Mouse (Mus musculus) layer of hippocampus, adult 2 months (tissue): ENCODE results near the gene Cntn1. TPM values are rescaled to one million over a fixed set of nuclear protein-coding genes. Genes with fewer than 3 reads are reported as not detected.

Source experiments
- DNase-seq, 2 experiments: peaks; one replicate each; pipeline ENCODE4 v3.0.0; 2022; ENCODE audit warnings: low spot score in 2 of 2
- H3K27ac ChIP-seq: fragments of 200-600 bp; 2 replicates; pipeline ENCODE4 v1.8.1; 2022
- H3K4me3 ChIP-seq: fragments of 200-600 bp; 2 replicates; pipeline ENCODE4 v1.8.1; 2022; ENCODE audit warnings: mild to moderate bottlenecking
- CTCF ChIP-seq: fragments of 200-600 bp; conservative IDR thresholded peaks from 2 replicates; pipeline ENCODE4 v1.8.1; 2022; ENCODE audit warnings: antibody characterized with exemption, mild to moderate bottlenecking, moderate library complexity
- total RNA-seq, 2 experiments: library from RNA; stranded (reverse); gene quantifications; 2 replicates each; pipeline ENCODE4 v1.2.3; 2021

Cntn1 gene
- total RNA-seq, 2 experiments from 2014 or later = 304 to 316 TPM

DNA sequence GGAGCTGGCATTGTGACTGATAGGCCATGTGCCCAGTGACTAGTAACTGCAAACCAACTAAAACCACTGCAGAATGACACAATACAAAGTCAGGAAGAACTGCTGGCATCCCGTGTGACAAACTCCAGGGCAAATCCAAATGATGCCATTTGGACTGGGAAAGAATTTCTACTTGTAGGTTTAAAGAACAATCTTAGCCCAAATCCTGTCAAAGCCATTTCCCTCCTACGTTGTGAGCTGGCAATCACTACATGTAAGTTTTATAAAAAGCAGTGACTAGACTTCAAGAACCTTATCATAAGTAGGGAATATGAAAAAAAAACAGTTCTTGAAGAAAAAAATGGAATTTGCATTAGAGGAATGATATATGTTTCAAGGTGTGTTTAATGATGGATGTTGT, 170.5 kb downstream of the Cntn1 start:
- no peak for TF ChIP-seq CTCF
- H3K27ac ChIP-seq = no peak overlapping the region
- no peak for DNase-seq

DNA sequence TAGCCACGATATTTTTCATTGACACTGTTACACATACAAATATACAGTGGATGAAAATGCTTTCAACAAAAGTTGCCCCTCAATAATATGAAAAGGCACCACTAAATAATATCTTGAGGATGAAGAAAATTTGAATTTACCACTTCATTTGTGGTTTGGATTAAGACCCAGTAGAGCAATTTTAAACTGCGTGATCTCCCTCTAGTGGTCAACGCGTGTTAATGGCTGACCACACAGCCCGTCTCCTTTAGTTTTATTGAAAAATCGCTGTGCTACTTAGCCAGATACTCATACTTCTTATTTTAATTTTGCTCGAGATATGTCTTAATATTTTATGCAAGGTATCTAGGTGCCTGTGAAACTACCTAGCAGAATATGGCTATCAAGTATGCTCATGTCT, 180.4 kb downstream of the Cntn1 start:
- peak; percentile 96 for TF ChIP-seq CTCF
- H3K27ac ChIP-seq = no peak overlapping the region
- peak; percentile 37 to 38 for DNase-seq
- H3K4me3 ChIP-seq = no peak overlapping the region

More for the DNA sequence above, 170.5 kb downstream of the Cntn1 start:
- H3K4me3 ChIP-seq = no peak overlapping the region

- peak in 1 of 2 experiments; percentile 48 for DNase-seq
- TF ChIP-seq CTCF = no peak
- Histone ChIP-seq H3K4me3 (no peak overlapping the region), H3K27ac (no peak overlapping the region; the same call in 1 of the 2 replicates)
Observed at GRCm38 (mm10) chr15:92235836-92236235, 184.9 kb downstream of the Cntn1 start.

DNA sequence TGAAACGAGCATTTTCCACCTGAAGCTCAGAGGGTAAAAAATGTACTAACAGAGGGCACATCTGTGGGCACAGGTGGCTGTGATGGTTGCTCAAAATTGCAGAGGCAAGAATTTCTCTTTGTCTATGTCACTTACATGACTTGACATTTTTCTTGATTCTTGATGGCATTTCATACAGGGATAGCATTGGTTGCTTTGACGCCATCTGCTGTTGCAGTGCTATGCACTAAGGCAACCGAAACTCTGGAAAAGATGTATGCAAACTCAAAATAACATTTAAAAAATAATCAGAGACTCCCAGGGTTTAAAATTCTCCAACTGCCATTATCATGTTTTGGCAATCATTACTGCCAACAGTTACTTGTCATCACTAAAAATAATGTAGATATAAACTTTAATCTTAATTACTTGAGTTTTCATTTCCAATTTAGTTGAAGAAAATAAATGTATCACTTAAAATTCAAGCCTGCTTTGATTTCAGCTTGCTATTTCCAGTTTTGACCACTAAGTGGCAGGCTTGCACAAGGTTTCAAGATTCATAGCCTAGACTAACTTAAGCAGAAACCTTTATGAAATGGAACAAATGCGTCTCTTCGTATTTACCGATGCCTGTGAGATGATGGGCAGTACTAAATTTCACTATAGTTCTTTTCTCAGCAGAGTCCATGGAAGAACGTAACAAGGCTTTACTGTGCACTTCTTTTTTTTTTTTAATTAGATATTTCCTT, 214.2 kb downstream of the Cntn1 start:
- H3K27ac ChIP-seq = peak overlapping the region; percentile 24; the same call in 1 of the 2 replicates
- DNase-seq = peak; percentile 56 to 74
- TF ChIP-seq CTCF = peak; percentile 91
- no peak overlapping the region for H3K4me3 ChIP-seq

DNA sequence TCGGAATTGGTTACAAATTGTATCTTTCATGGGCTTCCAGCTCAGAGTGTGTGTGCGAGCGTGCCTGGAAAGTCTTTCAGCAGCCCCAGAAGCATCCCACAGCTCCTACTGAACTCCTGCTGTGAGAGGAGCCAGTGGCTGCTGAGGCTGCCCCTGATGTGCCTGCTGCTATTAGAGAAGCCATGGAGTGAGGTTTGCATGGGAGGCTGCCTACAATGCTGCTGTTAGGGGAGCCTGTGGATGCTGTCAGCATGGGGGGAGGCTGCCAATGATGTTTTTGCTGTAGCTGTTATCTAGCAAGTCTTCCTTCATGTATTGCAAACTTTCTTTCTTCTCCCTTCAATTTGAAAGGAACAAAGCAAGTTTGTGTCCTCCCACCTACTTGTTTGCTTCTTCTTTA, 217.4 kb downstream of the Cntn1 start:
- H3K27ac ChIP-seq = no peak overlapping the region
- no peak for DNase-seq
- TF ChIP-seq CTCF = no peak
- H3K4me3 ChIP-seq = no peak overlapping the region

GRCm38 (mm10) chr15:92268741-92269322, 217.9 kb downstream of the Cntn1 start:
- no peak for DNase-seq
- no peak for TF ChIP-seq CTCF
- no peak overlapping the region for H3K27ac ChIP-seq
- no peak overlapping the region for H3K4me3 ChIP-seq

GRCm38 (mm10) chr15:92271801-92272365, 220.9 kb downstream of the Cntn1 start:
- DNase-seq = no peak
- Histone ChIP-seq H3K4me3 (no peak overlapping the region), H3K27ac (no peak overlapping the region)
- TF ChIP-seq CTCF = no peak

DNA sequence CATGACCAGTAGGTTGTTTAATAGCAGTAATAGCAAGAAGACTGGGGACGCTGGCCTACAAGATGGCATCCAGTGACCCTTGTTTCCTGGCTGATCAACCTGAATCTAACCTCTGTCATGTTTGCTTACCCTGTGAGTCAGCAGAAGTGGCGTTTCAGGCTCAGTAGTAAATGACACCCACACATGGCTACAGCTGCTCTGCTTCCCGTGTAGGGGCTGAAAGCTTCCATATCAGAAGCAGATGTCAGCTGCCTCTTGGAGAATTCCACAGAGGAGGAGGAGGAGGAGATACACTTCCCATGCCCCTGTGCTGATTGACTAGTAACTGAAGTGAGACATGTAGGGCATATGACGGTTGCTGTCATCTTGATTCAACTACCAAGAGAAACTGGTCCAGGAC, 225.9 kb downstream of the Cntn1 start:
- no peak overlapping the region for H3K27ac ChIP-seq
- TF ChIP-seq CTCF = no peak
- H3K4me3 ChIP-seq = no peak overlapping the region
- peak in 1 of 2 experiments; percentile 50 for DNase-seq

GRCm38 (mm10) chr15:92277984-92278383, 227.0 kb downstream of the Cntn1 start:
- H3K4me3 ChIP-seq = no peak overlapping the region
- no peak for DNase-seq
- H3K27ac ChIP-seq = no peak overlapping the region
- TF ChIP-seq CTCF = no peak

GRCm38 (mm10) chr15:92280966-92281365, 230.0 kb downstream of the Cntn1 start:
- no peak overlapping the region for H3K27ac ChIP-seq
- TF ChIP-seq CTCF = no peak
- H3K4me3 ChIP-seq = no peak overlapping the region
- no peak for DNase-seq

- no peak for TF ChIP-seq CTCF
- H3K4me3 ChIP-seq = no peak overlapping the region
- no peak for DNase-seq
- no peak overlapping the region for H3K27ac ChIP-seq
Observed at GRCm38 (mm10) chr15:92287616-92288015, 236.7 kb downstream of the Cntn1 start.

- no peak overlapping the region for H3K4me3 ChIP-seq
- TF ChIP-seq CTCF = no peak
- no peak overlapping the region for H3K27ac ChIP-seq
- no peak for DNase-seq
Observed at GRCm38 (mm10) chr15:92296479-92296878, 245.5 kb downstream of the Cntn1 start.

DNA sequence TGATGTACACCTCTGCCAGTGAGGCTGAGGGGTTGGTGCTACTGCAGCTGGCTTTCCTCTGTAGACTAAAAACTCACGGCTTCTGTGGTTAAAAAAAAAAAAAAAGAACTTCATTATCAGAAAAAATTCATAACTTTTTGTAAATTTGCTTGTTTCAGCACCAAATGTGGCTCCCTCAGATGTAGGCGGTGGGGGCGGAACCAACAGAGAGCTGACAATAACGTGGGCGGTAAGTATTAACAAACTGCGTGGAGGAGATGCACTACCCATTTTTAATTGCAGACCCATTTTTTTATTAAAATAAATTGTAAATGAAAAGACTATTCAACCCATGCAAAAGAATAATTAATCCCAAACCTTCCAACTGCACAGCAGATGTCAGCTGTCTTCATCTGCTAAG, 251.8 kb downstream of the Cntn1 start:
- Histone ChIP-seq H3K4me3 (no peak overlapping the region), H3K27ac (peak overlapping the region; percentile 3; the same call in 1 of the 2 replicates)
- TF ChIP-seq CTCF = no peak
- peak; percentile 50 to 71 for DNase-seq

DNA sequence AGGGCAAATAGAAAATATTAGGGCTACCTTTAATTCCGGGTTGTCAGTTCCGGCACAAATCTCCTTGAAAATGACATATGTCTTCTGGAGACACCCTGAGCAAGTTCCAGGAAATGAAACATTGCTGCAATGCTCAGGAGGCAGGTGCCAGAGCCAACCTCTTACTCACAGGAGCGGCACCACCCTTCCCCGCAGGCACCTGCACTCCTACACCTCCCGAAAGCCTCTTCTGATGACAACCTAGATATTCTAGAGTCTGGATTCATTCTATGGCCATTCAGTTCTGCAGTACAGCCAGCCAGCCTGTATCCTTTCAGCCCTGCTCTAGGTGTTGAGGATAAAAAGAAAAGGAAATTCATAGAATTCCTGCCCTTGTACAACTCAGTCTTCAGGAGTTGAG, 253.3 kb downstream of the Cntn1 start:
- TF ChIP-seq CTCF = no peak
- no peak for DNase-seq
- no peak overlapping the region for H3K27ac ChIP-seq
- H3K4me3 ChIP-seq = no peak overlapping the region
